Mouse (Mus musculus): ENCODE measurements around the gene Hcn1. TPM values are rescaled to one million over a fixed set of nuclear protein-coding genes. Genes with fewer than 3 reads are reported as not detected.
"Not testable (repeated sequence)": the region's sequence is repeated elsewhere in the genome, so short reads cannot be mapped to it uniquely, and the experiment has no call there.

The Hcn1 gene
- total RNA-seq, 2 experiments from 2014 or later, result 0.89 to 2.0 TPM

- DNase-seq, result no peak
- intact Hi-C loops (cut with DNase I), result no loop called here
Measured at GRCm38 (mm10) chr13:117999767-118000488, 397.8 kb downstream of the Hcn1 start.

GRCm38 (mm10) chr13:118000538-118000937 lies 398.4 kb downstream of the Hcn1 start:
- intact Hi-C loops (cut with DNase I), result no loop called here
- no peak for DNase-seq

GRCm38 (mm10) chr13:118021176-118021575 lies 419.1 kb downstream of the Hcn1 start:
- intact Hi-C loops (cut with DNase I), result no loop called here

GRCm38 (mm10) chr13:118022891-118023290 lies 420.8 kb downstream of the Hcn1 start:
- intact Hi-C loops (cut with DNase I); DNase-seq: not testable (repeated sequence)

More at GRCm38 (mm10) chr13:118021176-118021575, 419.1 kb downstream of the Hcn1 start:
- DNase-seq, result no peak

- no peak for DNase-seq
- intact Hi-C loops (cut with DNase I), result no loop called here
Measured at GRCm38 (mm10) chr13:118023381-118023780, 421.3 kb downstream of the Hcn1 start.

- DNase-seq, result no peak
- intact Hi-C loops (cut with DNase I), result no loop called here
Measured at GRCm38 (mm10) chr13:118026510-118026909, 424.4 kb downstream of the Hcn1 start.

- intact Hi-C loops (cut with DNase I), result no loop called here
- DNase-seq, result no peak
Measured at GRCm38 (mm10) chr13:118027868-118028267, 425.7 kb downstream of the Hcn1 start.

- DNase-seq, result no peak
- intact Hi-C loops (cut with DNase I), result no loop called here
Measured at GRCm38 (mm10) chr13:118028662-118029061, 426.5 kb downstream of the Hcn1 start.

- intact Hi-C loops (cut with DNase I), result no loop called here
Measured at GRCm38 (mm10) chr13:118029579-118029978, 427.5 kb downstream of the Hcn1 start.

GRCm38 (mm10) chr13:118035598-118035997 lies 433.5 kb downstream of the Hcn1 start:
- DNase-seq, result no peak
- intact Hi-C loops (cut with DNase I), result no loop called here

More at GRCm38 (mm10) chr13:118029579-118029978, 427.5 kb downstream of the Hcn1 start:
- no peak for DNase-seq

All from heart, postnatal 36 days (tissue).